Mouse (Mus musculus) intestine, postnatal 0 days (tissue): ENCODE measurements around the gene 1700092M07Rik. TPM values are rescaled to one million over a fixed set of nuclear protein-coding genes. Genes with fewer than 3 reads are reported as not detected.
"Not testable (repeated sequence)": the region's sequence is repeated elsewhere in the genome, so short reads cannot be mapped to it uniquely, and the experiment has no call there.

Source experiments
- ATAC-seq: fragments of 200-750 bp; cut with Nextera tagmentation; 2 replicates; pipeline ENCODE4 v1.8.0; 2017; ENCODE audit warnings: mild to moderate bottlenecking, moderate TSS enrichment, moderate library complexity
- H3K27ac ChIP-seq: fragments of 300-500 bp; sonication (generic); 2 replicates; pipeline ENCODE4 v1.5.1; 2014; ENCODE audit warnings: mild to moderate bottlenecking, low read depth, low read length, moderate library complexity
- H3K27me3 ChIP-seq: fragments of 300-500 bp; sonication (generic); replicated peaks from 2 replicates; pipeline ENCODE4 v1.6.1; 2014; ENCODE audit warnings: low read length, mixed read lengths; ENCODE audit not compliant: control insufficient read depth, insufficient read depth
- H3K36me3 ChIP-seq: fragments of 300-500 bp; sonication (generic); 2 replicates; pipeline ENCODE4 v1.6.1; 2014; ENCODE audit warnings: mild to moderate bottlenecking, moderate library complexity; ENCODE audit not compliant: control insufficient read depth, insufficient read depth
- H3K4me1 ChIP-seq: fragments of 300-500 bp; sonication (generic); replicated peaks from 2 replicates; pipeline ENCODE4 v1.6.1; 2014; ENCODE audit warnings: antibody characterized with exemption, low read length, mixed read lengths; ENCODE audit not compliant: control insufficient read depth, insufficient read depth
- H3K4me2 ChIP-seq: fragments of 300-500 bp; sonication (generic); replicated peaks from 2 replicates; pipeline ENCODE4 v1.6.1; 2014; ENCODE audit warnings: low read depth, mild to moderate bottlenecking, moderate library complexity
- H3K4me3 ChIP-seq: fragments of 300-500 bp; sonication (generic); 2 replicates; pipeline ENCODE4 v1.5.1; 2014; ENCODE audit warnings: low read depth, low read length
- H3K9ac ChIP-seq: fragments of 300-500 bp; sonication (generic); 2 replicates; pipeline ENCODE4 v1.6.1; 2014; ENCODE audit warnings: mild to moderate bottlenecking, low read depth, low read length
- H3K9me3 ChIP-seq: fragments of 300-500 bp; sonication (generic); 2 replicates; pipeline ENCODE4 v1.6.1; 2016; ENCODE audit warnings: mixed run types; ENCODE audit not compliant: control insufficient read depth
- CTCF ChIP-seq: sonication (generic); IDR thresholded peaks from 2 replicates; pipeline ENCODE4 v1.5.1; 2016; ENCODE audit warnings: low read depth, mild to moderate bottlenecking, control low read depth, antibody characterized with exemption, moderate library complexity
- WGBS: fragments of 180-500 bp; shearing (Covaris S2); extraction: QIAGEN DNeasy Blood & Tissue Kit; methylation state at CpG from one replicate; pipeline ENCODE4 v1.1.7; 2014; 5-methylcytosine and 5-hydroxymethylcytosine counted together
- polyA plus RNA-seq: library from polyadenylated mRNA; unstranded; fragments of >200 nt; fragmentation: Nextera tagmentation; extraction: Ambion mirVana; gene quantifications from 2 replicates; pipeline ENCODE4 v1.2.1, GENCODE M21; 2015

The 1700092M07Rik gene
- polyA plus RNA-seq, 1 experiment from 2014 or later: 0.56 TPM

DNA sequence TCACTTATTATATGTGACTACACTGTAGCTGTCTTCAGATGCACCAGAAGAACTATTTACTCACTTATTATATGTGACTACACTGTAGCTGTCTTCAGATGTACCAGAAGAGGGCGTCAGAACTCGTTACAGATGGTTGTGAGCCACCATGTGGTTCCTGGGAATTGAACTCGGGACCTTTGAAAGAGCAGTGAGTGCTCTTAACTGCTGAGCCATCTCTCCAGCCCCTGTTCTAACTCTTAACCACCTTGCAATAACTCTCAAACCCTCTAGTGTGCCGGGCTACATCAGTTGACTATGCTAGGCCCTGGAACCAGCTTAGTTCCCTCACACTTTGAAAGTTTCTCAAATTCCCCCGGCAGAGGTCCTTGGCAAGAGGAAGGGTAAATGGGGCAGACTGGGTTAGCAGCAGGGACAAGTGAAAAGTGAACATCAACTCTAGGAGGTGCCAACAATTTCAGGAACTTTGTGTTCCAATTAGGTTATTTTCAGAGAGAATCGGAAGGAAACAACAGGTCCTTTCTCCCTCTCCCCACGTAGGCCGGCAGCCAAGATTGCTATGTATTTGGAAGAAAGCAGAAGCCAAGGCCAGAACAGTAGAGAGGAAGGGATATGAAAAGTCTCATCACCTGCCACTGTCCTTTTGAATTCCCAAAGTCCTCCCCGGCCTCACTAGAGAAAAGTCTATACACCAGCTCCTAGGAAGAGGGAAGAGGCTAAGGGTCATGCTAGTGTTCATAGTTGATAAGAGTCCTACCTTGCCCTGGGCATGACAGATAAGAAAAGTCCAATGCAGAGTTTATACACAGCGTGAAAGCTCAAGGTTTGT, 25.7 kb upstream of the 1700092M07Rik start:
- ATAC-seq: peak; percentile 31
- H3K27me3 ChIP-seq: no peaks in the 10 kb centered on the region
- H3K9ac ChIP-seq: no peak overlapping the region
- WGBS: 55% methylated on average over 10 of the region's 10 CpGs
- TF ChIP-seq CTCF: peak; percentile 34
- H3K36me3 ChIP-seq: peaks cover 10% of the 10 kb centered on the region
- peak overlapping the region; percentile 97 for H3K27ac ChIP-seq
- H3K4me3 ChIP-seq: no peak overlapping the region
- H3K4me2 ChIP-seq: 0 out of 2 replicates have a peak overlapping the region, but pooled peaks have one; percentile 69
- H3K9me3 ChIP-seq: no peaks in the 10 kb centered on the region
- no peaks in the 10 kb centered on the region for H3K4me1 ChIP-seq

DNA sequence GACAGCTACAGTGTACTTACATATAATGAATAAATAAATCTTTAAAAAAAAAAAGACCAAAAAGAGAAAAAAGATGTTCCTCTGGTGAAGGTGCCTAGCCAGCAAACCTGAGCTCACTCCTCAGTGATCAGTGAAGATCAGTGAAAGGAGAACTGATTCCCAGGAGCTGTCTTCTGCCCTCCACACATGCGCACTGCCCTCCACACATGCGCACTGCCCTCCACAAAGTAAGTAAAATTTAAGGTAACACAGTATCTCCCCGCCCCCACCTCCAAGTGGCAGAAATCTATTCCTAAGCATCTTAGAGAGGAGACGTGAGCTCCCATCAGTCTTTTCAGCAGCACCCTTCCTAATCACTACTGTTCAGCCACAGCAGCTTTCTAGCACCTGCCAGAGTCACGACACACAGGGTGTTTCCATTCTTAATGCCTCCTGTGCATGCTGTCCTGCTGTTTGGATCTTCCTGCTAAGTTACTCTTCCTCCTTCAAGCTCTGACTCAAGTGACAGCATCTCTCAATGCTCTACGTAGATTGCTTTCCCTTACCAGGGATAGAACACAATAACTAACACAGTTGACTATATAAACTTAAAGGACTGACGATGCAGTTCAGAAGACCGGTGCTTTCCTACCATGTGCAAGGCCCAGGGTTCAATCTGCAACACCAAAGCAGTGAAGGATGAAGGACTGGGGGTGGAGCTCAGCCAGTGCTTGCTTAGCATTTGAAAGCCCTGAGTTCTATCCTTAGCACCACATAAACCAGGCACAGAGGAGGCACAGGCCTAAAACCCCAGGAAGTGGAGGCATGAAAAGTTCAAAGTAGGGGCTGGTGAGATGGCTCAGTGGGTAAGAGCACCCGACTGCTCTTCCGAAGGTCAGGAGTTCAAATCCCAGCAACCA, 24.4 kb upstream of the 1700092M07Rik start:
- H3K4me1 ChIP-seq: no peaks in the 10 kb centered on the region
- H3K4me2 ChIP-seq: no peak overlapping the region
- no peaks in the 10 kb centered on the region for H3K36me3 ChIP-seq
- H3K9ac ChIP-seq: no peak overlapping the region
- H3K4me3 ChIP-seq: no peak overlapping the region
- H3K27ac ChIP-seq: peak overlapping the region; percentile 47
- H3K9me3 ChIP-seq: no peaks in the 10 kb centered on the region
- no peaks in the 10 kb centered on the region for H3K27me3 ChIP-seq
- ATAC-seq: no peak
- 83% methylated on average over 10 of the region's 10 CpGs for WGBS
- no peak for TF ChIP-seq CTCF

GRCm38 (mm10) chr19:8716767-8717475, 23.6 kb upstream of the 1700092M07Rik start:
- Histone ChIP-seq H3K9me3 (no peaks in the 10 kb centered on the region), H3K27me3 (no peaks in the 10 kb centered on the region), H3K4me2 (no peak overlapping the region), H3K4me3 (no peak overlapping the region), H3K36me3 (no peaks in the 10 kb centered on the region), H3K4me1 (no peaks in the 10 kb centered on the region), H3K27ac (peak overlapping the region; percentile 58; the same call in 1 of the 2 replicates), H3K9ac (no peak overlapping the region)
- peak; percentile 23; the same call in 1 of the 2 replicates for ATAC-seq
- WGBS: 60% methylated on average over 8 of the region's 10 CpGs
- TF ChIP-seq CTCF: no peak

- 65% methylated on average over 3 of the region's 3 CpGs for WGBS
- no peaks in the 10 kb centered on the region for H3K27me3 ChIP-seq
- H3K4me2 ChIP-seq: no peak overlapping the region
- no peak for ATAC-seq
- TF ChIP-seq CTCF: peak; percentile 88
- H3K27ac ChIP-seq: no peak overlapping the region
- no peaks in the 10 kb centered on the region for H3K9me3 ChIP-seq
- no peak overlapping the region for H3K9ac ChIP-seq
- no peak overlapping the region for H3K4me3 ChIP-seq
- H3K4me1 ChIP-seq: no peaks in the 10 kb centered on the region
- H3K36me3 ChIP-seq: no peaks in the 10 kb centered on the region
Measured at GRCm38 (mm10) chr19:8718357-8718756, 22.2 kb upstream of the 1700092M07Rik start.

DNA sequence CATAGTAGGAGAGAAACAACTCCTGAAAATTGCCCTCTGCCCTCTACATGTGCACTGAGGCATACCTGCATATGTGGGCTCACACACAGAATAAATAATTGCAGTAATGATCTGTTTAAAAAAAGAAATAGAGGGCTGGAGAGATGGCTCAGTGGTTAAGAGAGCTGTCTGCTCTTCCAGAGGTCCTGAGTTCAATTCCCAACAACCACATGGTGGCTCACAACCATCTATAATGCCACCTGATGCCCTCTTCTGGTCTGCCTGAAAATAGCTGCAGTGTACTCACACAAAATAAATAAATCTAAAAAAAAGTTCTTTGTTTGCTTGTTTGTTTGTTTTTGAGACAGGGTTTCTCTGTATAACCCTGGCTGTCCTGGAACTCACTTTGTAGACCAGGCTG, 21.5 kb upstream of the 1700092M07Rik start:
- H3K4me1 ChIP-seq, H3K36me3 ChIP-seq, H3K9ac ChIP-seq, H3K27ac ChIP-seq, H3K4me2 ChIP-seq, H3K9me3 ChIP-seq, ATAC-seq, H3K4me3 ChIP-seq, H3K27me3 ChIP-seq: not testable (repeated sequence)
- peak; percentile 45 for TF ChIP-seq CTCF

GRCm38 (mm10) chr19:8721378-8721777, 19.1 kb upstream of the 1700092M07Rik start:
- Histone ChIP-seq H3K4me1 (no peaks in the 10 kb centered on the region), H3K4me3 (no peak overlapping the region), H3K9me3 (no peaks in the 10 kb centered on the region), H3K27ac (no peak overlapping the region), H3K36me3 (peaks cover 21% of the 10 kb centered on the region), H3K27me3 (no peaks in the 10 kb centered on the region), H3K9ac (no peak overlapping the region), H3K4me2 (no peak overlapping the region)
- WGBS: 39% methylated on average over 1 of the region's 1 CpGs
- ATAC-seq: no peak
- TF ChIP-seq CTCF: no peak
